Mouse (Mus musculus): ENCODE measurements around the gene Gm28053. TPM values are rescaled to one million over a fixed set of nuclear protein-coding genes. Genes with fewer than 3 reads are reported as not detected.

The Gm28053 gene
- total RNA-seq, 4 experiments from 2014 or later = 2.7 to 5.0 (median 4.3) TPM

Other genes starting within 250 kb of the Gm28053 start
- gene Atp6v0e2, start 181.0 kb upstream of the Gm28053 start, total RNA-seq (2022) = 10 to 100 TPM; 18.1 to 27.4 (median 23.3) TPM
- 10 to 100 TPM; 17.7 to 20.1 (median 18.8) TPM for gene Lrrc61, start 163.8 kb upstream of the Gm28053 start, total RNA-seq (2022)
- gene Rarres2, start 145.8 kb upstream of the Gm28053 start, total RNA-seq (2022) = 100 to 1,000 TPM in 1 of 4 experiments, 10 to 100 TPM in 3; 62.1 to 108 (median 77.5) TPM
- not detected for gene Gm45021, start 129.0 kb upstream of the Gm28053 start, total RNA-seq (2022)
- 10 to 100 TPM; 35.5 to 40.9 (median 36.3) TPM for gene Repin1, start 124.7 kb upstream of the Gm28053 start, total RNA-seq (2022)
- gene Gm44965, start 124.7 kb upstream of the Gm28053 start, total RNA-seq (2022) = 1 to 10 TPM in 2 of 4 experiments, not detected in 2; 1.0 to 2.8 TPM
- 10 to 100 TPM; 12.9 to 15.5 (median 14.1) TPM for gene Zfp775, start 116.5 kb upstream of the Gm28053 start, total RNA-seq (2022)
- gene AI854703, start 91.8 kb upstream of the Gm28053 start, total RNA-seq (2022) = under 1 TPM; 0.22 to 0.69 (median 0.43) TPM
- 1 to 10 TPM; 4.9 to 8.8 (median 5.8) TPM for gene Gimap8, start 71.4 kb upstream of the Gm28053 start, total RNA-seq (2022)
- gene Gimap9, start 42.5 kb upstream of the Gm28053 start, total RNA-seq (2022) = 1 to 10 TPM; 2.6 to 4.2 (median 3.1) TPM
- 10 to 100 TPM; 16.1 to 25.6 (median 20.1) TPM for gene Gimap4, start 34.1 kb upstream of the Gm28053 start, total RNA-seq (2022)
- 10 to 100 TPM; 28.6 to 39.2 (median 35.6) TPM for gene Gimap6, start 10.4 kb upstream of the Gm28053 start, total RNA-seq (2022)
- gene Gimap7, start within 50 bp of the Gm28053 start, total RNA-seq (2022) = under 1 TPM in 3 of 4 experiments, not detected in 1; 0.22 to 0.78 (median 0.71) TPM
- gene Gimap1, start 20.4 kb downstream of the Gm28053 start, total RNA-seq (2022) = 1 to 10 TPM; 6.3 to 9.4 (median 8.0) TPM
- 1 to 10 TPM; 4.1 to 5.0 (median 4.5) TPM for gene Gimap5, start 27.6 kb downstream of the Gm28053 start, total RNA-seq (2022)
- under 1 TPM; 0.53 to 0.86 (median 0.54) TPM for gene Gimap3, start 52.2 kb downstream of the Gm28053 start, total RNA-seq (2022)
- 10 to 100 TPM; 15.0 to 19.3 (median 17.1) TPM for gene Tmem176a, start 122.3 kb downstream of the Gm28053 start, total RNA-seq (2022)
- gene Tmem176b, start 122.9 kb downstream of the Gm28053 start, total RNA-seq (2022) = 10 to 100 TPM; 34.1 to 50.4 (median 41.2) TPM
- gene Aoc1, start 154.3 kb downstream of the Gm28053 start, total RNA-seq (2022) = not detected
- gene 1600015I10Rik, start 211.3 kb downstream of the Gm28053 start, total RNA-seq (2022) = not detected